Mouse (Mus musculus) testis, adult 10 weeks (tissue): ENCODE results near the gene Samm50. TPM values are rescaled to one million over a fixed set of nuclear protein-coding genes. Genes with fewer than 3 reads are reported as not detected.

Source experiments
- polyA plus RNA-seq: library from polyadenylated mRNA; stranded (reverse); fragments of 350-450 nt; fragmentation: Illumina TruSeq; extraction: RNeasy Lipid Tissue Mini Kit (QIAGEN cat#74804); gene quantifications from one replicate; pipeline ENCODE4 v1.2.3, GENCODE M21; 2014; ENCODE audit warnings: low read depth, low replicate concordance

Gene Samm50
- polyA plus RNA-seq: 15.7 TPM

GRCm38 (mm10) chr15:84192058-84192791 lies at the start of gene Samm50:
TSS of gene Samm50 (plus strand) at chr15:84192241.

GRCm38 (mm10) chr15:84167600-84167999 lies 24.4 kb upstream of the Samm50 start, which contains the start of gene Pnpla3:
TSS of gene Pnpla3 (plus strand) at chr15:84167837.

GRCm38 (mm10) chr15:84231721-84232561 lies 39.9 kb downstream of the Samm50 start, which contains the start of gene Parvb:
TSS of gene Parvb (plus strand) at chr15:84232043.

Other genes starting within 250 kb of the Samm50 start
- 73.3 TPM for gene Efcab6, start 126.9 kb upstream of the Samm50 start, polyA plus RNA-seq
- 0.20 TPM for gene Sult4a1, start 86.5 kb upstream of the Samm50 start, polyA plus RNA-seq
- gene Pnpla5, start 69.1 kb upstream of the Samm50 start, polyA plus RNA-seq: not detected
- not detected for gene Pnpla3, start 24.4 kb upstream of the Samm50 start, polyA plus RNA-seq
- 1.0 TPM for gene Parvb, start 39.8 kb downstream of the Samm50 start, polyA plus RNA-seq
- gene Parvg, start 131.8 kb downstream of the Samm50 start, polyA plus RNA-seq: 15.0 TPM